Mouse (Mus musculus) C2C12 (cell line): ENCODE measurements at regions not wholly inside any gene's neighbourhood (a gene's known extent, or its start where the extent isn't known, plus 50 kb on each side); places are given as distances from the start of the nearest gene placed in this dataset.

ENCODE experiments used
- H3K27me3 ChIP-seq: one replicate; pipeline ENCODE4 v1.6.1; 2011; ENCODE audit not compliant: control insufficient read depth, insufficient read depth, insufficient read length
- H3K36me3 ChIP-seq: one replicate; pipeline ENCODE4 v1.6.1; 2011; ENCODE audit not compliant: control insufficient read depth, insufficient read depth
- H3K4me3 ChIP-seq: one replicate; pipeline ENCODE4 v1.5.1; 2011; ENCODE audit warnings: mild to moderate bottlenecking, control low read depth; ENCODE audit not compliant: poor library complexity, insufficient read depth, severe bottlenecking
- H3K79me2 ChIP-seq: one replicate; pipeline ENCODE4 v1.6.1; 2011; ENCODE audit not compliant: control insufficient read depth, insufficient read depth
- H3K79me3 ChIP-seq: one replicate; pipeline ENCODE4 v1.6.1; 2011; ENCODE audit warnings: low read depth, control low read depth
- H3ac ChIP-seq: one replicate; pipeline ENCODE3; 2011; ENCODE audit warnings: low read depth; ENCODE audit not compliant: control insufficient read depth, insufficient read length
- CEBPB ChIP-seq: IDR thresholded peaks from one replicate; pipeline ENCODE4 v1.6.1; 2011; ENCODE audit warnings: low read depth, mild to moderate bottlenecking, control low read depth, moderate library complexity
- CTCF ChIP-seq: IDR thresholded peaks from one replicate; pipeline ENCODE4 v1.5.1; 2011; ENCODE audit not compliant: control insufficient read depth, insufficient read depth, insufficient read length
- FOSL1 ChIP-seq: IDR thresholded peaks from one replicate; pipeline ENCODE4 v1.8.0; 2011; ENCODE audit warnings: mild to moderate bottlenecking, low read length; ENCODE audit not compliant: poor library complexity, insufficient read depth, severe bottlenecking
- MAX ChIP-seq: IDR thresholded peaks from one replicate; pipeline ENCODE4 v1.6.1; 2011; ENCODE audit warnings: mild to moderate bottlenecking, control low read depth
- MYOD1 ChIP-seq: IDR thresholded peaks from one replicate; pipeline ENCODE4 v1.6.1; 2011; ENCODE audit warnings: low read depth; ENCODE audit not compliant: control insufficient read depth, insufficient read length
- MYOG ChIP-seq: IDR thresholded peaks from one replicate; pipeline ENCODE4 v1.6.1; 2011; ENCODE audit not compliant: control insufficient read depth, insufficient read length; ENCODE audit errors: extremely low read depth
- USF1 ChIP-seq: IDR thresholded peaks from one replicate; pipeline ENCODE4 v1.6.1; 2011; ENCODE audit warnings: low read depth, mild to moderate bottlenecking, control low read depth, moderate library complexity

- Histone ChIP-seq H3ac (no peak overlapping the region), H3K27me3 (no peaks in the 10 kb centered on the region), H3K79me2 (no peaks in the 10 kb centered on the region), H3K4me3 (no peak overlapping the region), H3K36me3 (no peaks in the 10 kb centered on the region), H3K79me3 (no peaks in the 10 kb centered on the region)
- TF ChIP-seq MAX (no peak), CTCF (peak; percentile 18)
Measured at GRCm38 (mm10) chr14:102510387-102510786, 472.1 kb downstream of the Kctd12 start.

- no peak overlapping the region for H3ac ChIP-seq
- H3K4me3 ChIP-seq, result no peak overlapping the region
- H3K79me2 ChIP-seq, result no peaks in the 10 kb centered on the region
- H3K36me3 ChIP-seq, result no peaks in the 10 kb centered on the region
- no peaks in the 10 kb centered on the region for H3K79me3 ChIP-seq
- TF ChIP-seq CEBPB (no peak), FOSL1 (no peak), MAX (no peak)
- no peaks in the 10 kb centered on the region for H3K27me3 ChIP-seq
Measured at GRCm38 (mm10) chr14:102505696-102506321, 476.6 kb downstream of the Kctd12 start.

GRCm38 (mm10) chr14:102497179-102497578 is 485.3 kb downstream of the Kctd12 start:
- no peaks in the 10 kb centered on the region for H3K79me3 ChIP-seq
- no peak for TF ChIP-seq CEBPB
- TF ChIP-seq FOSL1, result no peak
- TF ChIP-seq MAX, result no peak
- TF ChIP-seq CTCF, result no peak
- TF ChIP-seq MYOG, result no peak
- no peak for TF ChIP-seq USF1
- TF ChIP-seq MYOD1, result no peak
- no peak overlapping the region for H3K4me3 ChIP-seq
- no peaks in the 10 kb centered on the region for H3K36me3 ChIP-seq
- H3K79me2 ChIP-seq, result no peaks in the 10 kb centered on the region
- no peak overlapping the region for H3ac ChIP-seq
- H3K27me3 ChIP-seq, result no peaks in the 10 kb centered on the region

- no peak overlapping the region for H3ac ChIP-seq
- H3K4me3 ChIP-seq, result no peak overlapping the region
- H3K79me3 ChIP-seq, result no peaks in the 10 kb centered on the region
- no peaks in the 10 kb centered on the region for H3K27me3 ChIP-seq
- TF ChIP-seq MAX, result no peak
- no peak for TF ChIP-seq USF1
- no peak for TF ChIP-seq CTCF
- no peak for TF ChIP-seq MYOD1
- TF ChIP-seq FOSL1, result no peak
- no peak for TF ChIP-seq MYOG
- no peak for TF ChIP-seq CEBPB
- H3K36me3 ChIP-seq, result no peaks in the 10 kb centered on the region
- no peaks in the 10 kb centered on the region for H3K79me2 ChIP-seq
Measured at GRCm38 (mm10) chr14:102492376-102492775, 490.1 kb downstream of the Kctd12 start.

- Histone ChIP-seq H3K27me3 (no peaks in the 10 kb centered on the region), H3K36me3 (no peaks in the 10 kb centered on the region), H3K4me3 (no peak overlapping the region), H3K79me3 (no peaks in the 10 kb centered on the region), H3K79me2 (no peaks in the 10 kb centered on the region), H3ac (no peak overlapping the region)
- no peak for TF ChIP-seq CTCF
Measured at GRCm38 (mm10) chr14:102491205-102491604, 491.2 kb downstream of the Kctd12 start.

- Histone ChIP-seq H3K79me2 (no peaks in the 10 kb centered on the region), H3K79me3 (no peaks in the 10 kb centered on the region), H3K36me3 (no peaks in the 10 kb centered on the region), H3ac (no peak overlapping the region), H3K4me3 (no peak overlapping the region), H3K27me3 (no peaks in the 10 kb centered on the region)
- TF ChIP-seq CEBPB (no peak), CTCF (no peak), FOSL1 (no peak)
Measured at GRCm38 (mm10) chr14:102477162-102477561, 505.3 kb downstream of the Kctd12 start.
